Mouse (Mus musculus) hindbrain, embryonic 13.5 days (tissue): ENCODE data around the gene Cfap65. TPM values are rescaled to one million over a fixed set of nuclear protein-coding genes. Genes with fewer than 3 reads are reported as not detected.

Experiments
- ATAC-seq: fragments of 200-750 bp; cut with Nextera tagmentation; 2 replicates; pipeline ENCODE4 v1.8.0; 2017; ENCODE audit warnings: moderate TSS enrichment; ENCODE audit not compliant: low FRiP score
- H3K27ac ChIP-seq: fragments of 300-500 bp; sonication (generic); 2 replicates; pipeline ENCODE4 v1.5.1; 2015; ENCODE audit warnings: inconsistent platforms, mild to moderate bottlenecking, moderate library complexity
- H3K27me3 ChIP-seq: fragments of 300-500 bp; sonication (generic); 2 replicates; pipeline ENCODE4 v1.6.1; 2015; ENCODE audit warnings: mild to moderate bottlenecking, inconsistent platforms
- H3K36me3 ChIP-seq: fragments of 300-500 bp; sonication (generic); 2 replicates; pipeline ENCODE4 v1.6.1; 2015; ENCODE audit warnings: mild to moderate bottlenecking, inconsistent platforms
- H3K4me1 ChIP-seq: fragments of 300-500 bp; sonication (generic); replicated peaks from 2 replicates; pipeline ENCODE4 v1.6.1; 2015; ENCODE audit warnings: inconsistent platforms
- H3K4me2 ChIP-seq: fragments of 300-500 bp; sonication (generic); 2 replicates; pipeline ENCODE4 v1.6.1; 2015; ENCODE audit warnings: inconsistent platforms, mild to moderate bottlenecking, moderate library complexity
- H3K4me3 ChIP-seq: fragments of 300-500 bp; sonication (generic); 2 replicates; pipeline ENCODE4 v1.5.1; 2015; ENCODE audit warnings: mild to moderate bottlenecking, inconsistent platforms
- H3K9ac ChIP-seq: fragments of 300-500 bp; sonication (generic); 2 replicates; pipeline ENCODE4 v1.6.1; 2015; ENCODE audit warnings: mild to moderate bottlenecking, inconsistent platforms
- H3K9me3 ChIP-seq: fragments of 300-500 bp; sonication (generic); 2 replicates; pipeline ENCODE4 v1.6.1; 2016; ENCODE audit warnings: inconsistent platforms
- WGBS: fragments of 180-500 bp; shearing (Covaris S2); methylation state at CpG from one replicate; pipeline ENCODE4 v1.1.7; 2015; 5-methylcytosine and 5-hydroxymethylcytosine counted together
- polyA plus RNA-seq: library from polyadenylated mRNA; unstranded; fragments of >200 nt; fragmentation: Nextera tagmentation; extraction: Ambion mirVana; gene quantifications from 2 replicates; pipeline ENCODE4 v1.2.1, GENCODE M21; 2015

The Cfap65 gene
- polyA plus RNA-seq, 1 experiment from 2014 or later = 1.2 TPM

DNA sequence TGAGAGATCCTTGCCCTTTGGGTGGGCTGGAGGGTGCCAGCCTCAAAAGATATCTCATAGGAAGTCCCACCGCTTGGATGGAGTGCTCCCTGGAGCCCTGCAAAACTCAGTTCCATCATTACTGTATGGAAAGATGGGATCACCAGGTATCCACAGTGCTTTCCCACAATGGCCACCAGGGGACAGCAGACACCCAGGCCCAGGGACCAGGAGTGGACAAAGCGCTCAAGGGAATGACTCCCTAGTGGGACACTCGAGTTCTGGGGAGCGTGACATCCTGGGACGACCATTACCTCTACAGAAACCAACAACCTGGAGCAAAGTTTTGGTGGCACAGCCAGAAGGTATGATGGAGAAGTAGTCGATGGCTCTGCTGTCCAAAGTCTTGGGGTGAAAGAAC is 8.7 kb downstream of the Cfap65 start:
- H3K36me3 ChIP-seq = no peaks in the 10 kb centered on the region
- no peak for ATAC-seq
- H3K4me3 ChIP-seq = no peak overlapping the region
- no peak overlapping the region for H3K9ac ChIP-seq
- peaks cover 51% of the 10 kb centered on the region for H3K27me3 ChIP-seq
- no peak overlapping the region for H3K27ac ChIP-seq
- H3K4me2 ChIP-seq = no peak overlapping the region
- no peaks in the 10 kb centered on the region for H3K4me1 ChIP-seq
- no peaks in the 10 kb centered on the region for H3K9me3 ChIP-seq
- WGBS = 32% methylated on average over 6 of the region's 6 CpGs

DNA sequence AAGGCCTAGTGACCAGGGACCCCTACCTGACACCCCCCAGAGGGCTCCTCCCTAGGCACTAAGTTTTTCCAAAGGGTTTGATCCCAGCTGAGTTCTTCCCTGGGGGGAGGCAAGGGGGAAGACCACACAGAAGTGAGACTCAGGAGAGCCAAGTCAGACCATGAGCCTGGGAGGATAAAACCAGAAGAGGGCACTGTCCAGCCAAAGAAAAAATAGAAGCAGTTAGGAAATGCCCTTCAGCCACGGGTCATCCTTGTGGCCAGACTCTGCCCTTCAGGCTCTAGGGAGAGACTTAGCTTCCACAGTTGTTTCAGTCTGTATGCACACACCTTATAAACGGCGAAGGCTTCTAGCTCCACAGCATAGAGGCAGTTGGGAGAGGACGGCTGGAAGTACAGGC is 10.9 kb downstream of the Cfap65 start:
- Histone ChIP-seq H3K4me1 (no peaks in the 10 kb centered on the region), H3K4me2 (no peak overlapping the region), H3K4me3 (no peak overlapping the region), H3K36me3 (no peaks in the 10 kb centered on the region), H3K9me3 (no peaks in the 10 kb centered on the region), H3K9ac (no peak overlapping the region), H3K27ac (no peak overlapping the region), H3K27me3 (peaks cover 39% of the 10 kb centered on the region)
- WGBS = 67% methylated on average over 4 of the region's 4 CpGs
- no peak for ATAC-seq

DNA sequence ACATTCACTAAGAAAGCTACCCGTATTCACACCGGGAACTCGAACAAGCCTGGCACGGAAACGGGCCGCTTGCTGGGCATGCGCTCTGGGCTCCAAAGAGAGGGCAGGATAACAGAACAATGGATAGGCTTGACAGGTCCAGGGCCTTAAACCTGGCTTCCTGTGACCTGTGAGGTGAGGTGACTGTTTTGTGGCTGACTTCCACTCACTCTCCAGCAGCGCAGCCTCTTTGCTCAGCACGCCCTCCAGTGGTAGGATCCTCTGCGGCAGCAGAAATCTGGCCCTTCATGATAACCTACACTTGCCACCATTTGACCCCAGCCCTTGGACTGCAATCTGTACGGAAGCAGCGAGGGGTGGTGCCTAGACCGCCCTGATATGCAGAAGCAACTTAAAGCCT is 19.7 kb downstream of the Cfap65 start:
- Histone ChIP-seq H3K4me3 (no peak overlapping the region), H3K4me1 (no peaks in the 10 kb centered on the region)
- WGBS = 30% methylated on average over 13 of the region's 13 CpGs

DNA sequence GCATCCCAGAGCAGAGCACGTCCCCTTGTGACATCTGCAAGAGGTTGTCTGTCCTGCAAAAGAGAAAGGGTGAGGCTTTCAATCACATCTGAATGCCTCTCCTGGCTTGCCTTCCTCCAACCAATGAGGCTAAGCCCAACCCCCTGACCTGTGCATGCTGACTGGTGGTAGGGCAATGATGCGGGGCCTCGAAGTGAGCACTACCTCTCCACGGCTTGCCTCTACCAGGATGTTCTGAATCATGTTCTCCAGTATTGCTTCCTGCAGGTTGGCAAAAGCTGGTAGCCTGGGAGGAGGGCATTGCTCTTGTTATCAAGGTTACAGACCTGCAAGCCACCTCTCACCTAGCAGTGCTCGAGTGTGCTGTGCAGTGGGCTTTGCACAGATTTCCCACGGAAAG is 33.2 kb downstream of the Cfap65 start:
- peaks cover 89% of the 10 kb centered on the region for H3K27me3 ChIP-seq
- H3K4me1 ChIP-seq = peaks cover 26% of the 10 kb centered on the region
- 25% methylated on average over 6 of the region's 6 CpGs for WGBS

More for the DNA sequence above, 19.7 kb downstream of the Cfap65 start:
- no peaks in the 10 kb centered on the region for H3K9me3 ChIP-seq
- H3K9ac ChIP-seq = no peak overlapping the region
- no peaks in the 10 kb centered on the region for H3K36me3 ChIP-seq
- H3K4me2 ChIP-seq = no peak overlapping the region
- peaks cover 38% of the 10 kb centered on the region for H3K27me3 ChIP-seq
- no peak overlapping the region for H3K27ac ChIP-seq
- no peak for ATAC-seq

DNA sequence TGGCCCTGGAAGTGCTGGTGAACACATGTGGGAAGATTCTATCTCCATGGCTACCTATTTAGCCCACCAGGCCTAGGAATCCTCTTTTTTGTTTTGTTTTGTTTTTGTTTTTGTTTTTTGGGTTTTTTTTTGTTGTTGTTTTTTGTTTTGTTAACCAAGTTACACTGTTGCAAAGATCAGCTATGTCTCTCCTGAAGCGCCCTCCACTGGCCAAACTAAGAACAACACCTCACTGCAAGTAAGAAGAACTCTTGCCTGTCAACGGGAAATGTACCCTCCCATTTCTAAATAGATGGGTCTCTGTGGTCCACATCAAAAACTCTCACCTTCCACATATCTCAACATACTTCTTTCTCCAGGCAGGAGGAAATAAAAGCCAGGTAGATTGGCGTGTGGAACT is 33.7 kb downstream of the Cfap65 start:
- H3K27ac ChIP-seq = no peak overlapping the region
- H3K27me3 ChIP-seq = peaks cover 92% of the 10 kb centered on the region
- 2% methylated on average over 3 of the region's 3 CpGs for whole genome bisulfite sequencing

More for the DNA sequence above, 33.2 kb downstream of the Cfap65 start:
- H3K9me3 ChIP-seq = no peaks in the 10 kb centered on the region
- no peak overlapping the region for H3K4me2 ChIP-seq
- no peak for ATAC-seq
- H3K27ac ChIP-seq = no peak overlapping the region
- no peak overlapping the region for H3K9ac ChIP-seq
- H3K4me3 ChIP-seq = no peak overlapping the region
- no peaks in the 10 kb centered on the region for H3K36me3 ChIP-seq

DNA sequence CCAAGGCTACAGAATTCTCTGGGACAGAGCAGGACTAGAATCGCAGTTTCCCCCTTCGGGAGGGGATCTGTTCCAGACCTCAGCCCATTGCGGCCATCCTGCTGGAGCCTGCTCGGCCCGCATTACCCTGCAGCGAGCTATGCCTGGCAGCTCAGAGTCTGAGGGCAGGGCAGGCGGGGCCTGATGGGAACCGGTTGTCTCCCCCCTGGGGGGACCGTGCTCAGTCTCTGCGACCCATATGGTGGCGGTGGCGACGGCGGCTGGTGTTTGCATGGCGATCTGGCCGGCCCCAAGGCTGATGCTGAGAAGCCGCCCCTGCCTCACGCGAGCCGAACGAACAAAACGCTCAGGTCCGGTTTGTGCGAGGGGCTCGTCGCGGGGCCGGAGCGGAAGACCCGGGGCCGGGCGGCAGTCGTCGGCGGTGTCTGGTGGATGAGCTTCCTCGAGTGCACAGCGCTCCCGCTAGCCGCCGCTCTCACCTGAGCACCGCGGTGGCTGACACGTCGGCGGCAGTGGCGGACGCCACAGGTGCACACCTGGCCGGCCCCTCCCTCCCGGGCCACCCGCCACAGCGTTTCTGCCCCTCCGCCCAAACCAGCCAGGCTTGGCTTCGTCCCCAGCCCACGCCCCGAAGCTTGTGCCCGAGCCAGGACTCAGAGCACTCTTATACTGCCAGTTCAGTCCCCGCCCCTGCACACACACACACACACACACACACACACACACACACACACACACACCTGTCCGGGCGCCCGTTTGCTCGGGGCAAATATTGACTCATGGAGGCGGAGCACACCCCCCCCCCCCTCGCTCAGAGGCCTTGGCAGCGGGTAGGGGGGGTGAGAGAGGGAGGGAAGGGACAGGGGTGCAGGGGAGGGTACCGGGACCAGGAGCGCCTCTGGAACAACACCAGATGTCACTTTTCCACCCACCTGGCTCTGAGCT is 34.8 kb downstream of the Cfap65 start:
- no peak for ATAC-seq
- Histone ChIP-seq H3K27me3 (peaks cover 100% of the 10 kb centered on the region), H3K4me1 (peaks cover 29% of the 10 kb centered on the region), H3K9ac (peak overlapping the region; percentile 68), H3K4me3 (peak overlapping the region; percentile 39), H3K9me3 (no peaks in the 10 kb centered on the region), H3K4me2 (peak overlapping the region; percentile 62), H3K27ac (no peak overlapping the region), H3K36me3 (no peaks in the 10 kb centered on the region)
- under 1% methylated on average over 53 of the region's 66 CpGs for WGBS

More for the DNA sequence above, 33.7 kb downstream of the Cfap65 start:
- Histone ChIP-seq H3K36me3 (no peaks in the 10 kb centered on the region), H3K4me3 (no peak overlapping the region), H3K4me1 (peaks cover 26% of the 10 kb centered on the region), H3K9me3 (no peaks in the 10 kb centered on the region), H3K4me2 (no peak overlapping the region), H3K9ac (no peak overlapping the region)
- ATAC-seq = no peak

DNA sequence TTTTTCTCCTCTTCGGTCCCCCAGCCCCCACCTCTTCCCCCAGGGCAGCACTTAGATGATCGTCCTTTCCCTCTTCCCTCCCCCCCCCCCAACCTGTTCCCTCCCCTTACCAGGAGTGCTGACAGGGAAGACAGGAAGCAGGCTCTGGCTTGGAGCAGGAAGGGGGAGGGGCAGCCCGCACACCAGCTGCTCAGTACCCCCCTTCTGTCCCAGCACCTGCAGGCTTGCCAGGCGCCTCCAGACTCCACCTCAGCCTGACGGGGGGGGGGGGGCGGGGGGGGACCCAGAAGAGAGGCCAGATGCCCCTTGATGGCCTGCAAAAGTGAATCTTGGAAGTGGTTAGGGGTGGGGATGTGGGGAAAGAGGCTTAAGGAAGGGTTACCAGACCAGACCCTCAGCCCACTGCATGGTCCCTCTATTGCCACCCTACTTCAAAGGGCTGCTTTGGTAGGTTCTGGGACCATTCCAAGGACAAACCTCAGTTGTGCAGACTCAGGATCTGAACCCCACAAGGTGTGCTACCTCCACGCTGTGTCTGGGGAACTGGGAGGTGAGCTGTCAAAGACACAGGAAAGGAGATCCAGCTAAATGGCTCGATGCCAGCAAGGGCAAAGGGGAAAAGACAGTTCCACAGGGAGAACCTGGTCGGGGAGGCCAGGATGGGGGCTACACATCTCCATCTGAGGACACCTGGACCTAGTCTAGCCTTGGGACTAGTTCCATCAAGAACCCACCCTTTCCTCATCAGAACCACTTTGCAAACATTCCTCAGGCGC is 36.6 kb downstream of the Cfap65 start:
- H3K36me3 ChIP-seq = no peaks in the 10 kb centered on the region
- no peak for ATAC-seq
- H3K4me2 ChIP-seq = no peak overlapping the region
- no peak overlapping the region for H3K9ac ChIP-seq
- no peak overlapping the region for H3K4me3 ChIP-seq
- H3K27ac ChIP-seq = no peak overlapping the region
- H3K27me3 ChIP-seq = peaks cover 97% of the 10 kb centered on the region
- H3K9me3 ChIP-seq = no peaks in the 10 kb centered on the region
- H3K4me1 ChIP-seq = peaks cover 29% of the 10 kb centered on the region
- 8% methylated on average over 7 of the region's 10 CpGs for WGBS

DNA sequence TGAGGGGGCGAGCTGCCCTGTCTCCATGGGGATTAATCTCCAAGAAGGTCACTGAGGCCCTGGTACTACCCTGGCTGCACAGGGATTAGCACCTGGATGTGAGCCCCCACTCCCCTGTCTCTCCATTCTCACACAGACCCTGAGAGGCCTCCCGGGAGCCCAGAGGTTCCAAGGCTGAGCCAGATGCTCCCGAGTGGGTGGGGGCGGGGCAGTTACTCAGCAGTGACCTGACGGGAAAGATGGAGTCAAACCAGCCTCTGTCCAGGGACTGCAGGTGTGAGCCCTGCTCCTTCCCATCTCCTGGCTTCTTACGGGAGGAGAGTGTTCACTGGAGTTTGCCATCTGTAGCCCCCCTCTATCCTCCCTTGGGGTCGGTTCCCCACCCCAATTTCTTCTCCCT is 37.4 kb downstream of the Cfap65 start:
- Histone ChIP-seq H3K9ac (0 out of 2 replicates have a peak overlapping the region, but pooled peaks have one; percentile 39), H3K36me3 (no peaks in the 10 kb centered on the region), H3K4me2 (no peak overlapping the region), H3K27ac (no peak overlapping the region), H3K4me3 (no peak overlapping the region), H3K27me3 (peaks cover 97% of the 10 kb centered on the region), H3K4me1 (peaks cover 33% of the 10 kb centered on the region), H3K9me3 (no peaks in the 10 kb centered on the region)
- WGBS = 4% methylated on average over 7 of the region's 7 CpGs
- no peak for ATAC-seq

DNA sequence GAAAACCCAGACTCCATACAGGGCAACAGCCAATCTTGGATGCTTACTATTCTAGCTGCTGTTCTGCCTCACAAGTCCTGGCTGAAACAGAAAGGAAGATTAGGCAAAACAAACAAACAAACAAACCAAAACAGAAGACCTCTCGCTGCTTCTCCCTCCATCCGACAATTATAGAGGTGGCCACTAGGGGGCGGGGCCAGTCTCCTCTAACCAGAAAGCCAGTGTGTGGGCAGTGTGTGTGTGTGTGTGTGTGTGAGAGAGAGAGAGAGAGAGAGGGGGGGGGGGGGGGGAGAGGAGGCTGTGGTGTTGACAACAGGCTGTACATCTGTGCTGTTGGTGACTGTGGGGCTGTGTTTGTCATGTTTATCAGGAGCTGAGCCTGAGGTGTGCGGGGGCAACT is 40.4 kb downstream of the Cfap65 start:
- Histone ChIP-seq H3K27ac (no peak overlapping the region), H3K4me1 (peaks cover 33% of the 10 kb centered on the region), H3K9ac (no peak overlapping the region), H3K4me2 (no peak overlapping the region), H3K9me3 (no peaks in the 10 kb centered on the region), H3K36me3 (no peaks in the 10 kb centered on the region), H3K4me3 (no peak overlapping the region), H3K27me3 (peaks cover 97% of the 10 kb centered on the region)
- 14% methylated on average over 4 of the region's 4 CpGs for WGBS
- no peak for ATAC-seq

DNA sequence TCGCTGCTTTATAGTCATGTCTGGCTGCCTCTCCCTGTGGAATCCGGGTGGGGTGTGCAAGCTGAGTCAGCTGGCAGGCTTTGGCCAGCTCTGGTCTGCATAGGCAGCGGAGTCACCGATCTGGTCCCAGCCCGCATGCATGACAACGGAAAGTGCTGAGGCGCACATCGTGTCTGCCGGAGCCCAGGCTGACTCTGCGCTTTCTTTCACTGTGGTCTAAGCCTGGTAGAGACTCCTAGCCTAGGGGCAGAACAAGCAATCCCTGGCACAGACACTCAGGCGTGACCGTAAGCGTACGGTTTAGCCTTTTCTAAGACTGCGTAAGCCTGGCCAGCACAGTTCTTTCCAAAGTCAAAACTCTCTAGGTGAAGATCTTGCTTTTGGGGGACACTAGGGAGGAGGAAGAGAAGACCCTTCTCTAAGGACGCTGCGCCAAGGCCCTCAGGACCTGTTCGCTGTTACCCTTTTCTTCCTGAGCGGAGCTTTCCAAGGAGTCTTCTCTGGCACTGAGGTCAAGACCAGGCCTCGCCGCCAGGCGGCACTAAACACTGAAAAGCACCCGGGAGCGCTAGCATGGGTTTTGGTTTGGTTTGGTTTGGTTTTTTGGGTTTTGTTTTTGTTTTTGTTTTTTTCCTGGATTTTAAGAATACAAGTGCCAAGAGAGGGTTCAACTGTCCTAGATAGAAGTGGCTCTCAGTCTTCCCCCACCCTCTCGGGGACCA is 42.1 kb downstream of the Cfap65 start, which contains the start of gene Cryba2:
TSS of gene Cryba2 (minus strand) at position 10 of the 722 bp plus-strand sequence.
- H3K9me3 ChIP-seq = no peaks in the 10 kb centered on the region
- H3K36me3 ChIP-seq = no peaks in the 10 kb centered on the region
- H3K4me2 ChIP-seq = peak within 1 kb of the TSS; percentile 52
- WGBS = 2% methylated on average over 25 of the region's 25 CpGs
- peaks cover 97% of the 10 kb centered on the region for H3K27me3 ChIP-seq
- peaks cover 24% of the 10 kb centered on the region for H3K4me1 ChIP-seq
- ATAC-seq = peak; percentile 57; the same call in 1 of the 2 replicates
- H3K27ac ChIP-seq = no peak within 1 kb of the TSS
- peak within 1 kb of the TSS; percentile 34 for H3K4me3 ChIP-seq
- H3K9ac ChIP-seq = peak within 1 kb of the TSS; percentile 49; the same call in 1 of the 2 replicates

DNA sequence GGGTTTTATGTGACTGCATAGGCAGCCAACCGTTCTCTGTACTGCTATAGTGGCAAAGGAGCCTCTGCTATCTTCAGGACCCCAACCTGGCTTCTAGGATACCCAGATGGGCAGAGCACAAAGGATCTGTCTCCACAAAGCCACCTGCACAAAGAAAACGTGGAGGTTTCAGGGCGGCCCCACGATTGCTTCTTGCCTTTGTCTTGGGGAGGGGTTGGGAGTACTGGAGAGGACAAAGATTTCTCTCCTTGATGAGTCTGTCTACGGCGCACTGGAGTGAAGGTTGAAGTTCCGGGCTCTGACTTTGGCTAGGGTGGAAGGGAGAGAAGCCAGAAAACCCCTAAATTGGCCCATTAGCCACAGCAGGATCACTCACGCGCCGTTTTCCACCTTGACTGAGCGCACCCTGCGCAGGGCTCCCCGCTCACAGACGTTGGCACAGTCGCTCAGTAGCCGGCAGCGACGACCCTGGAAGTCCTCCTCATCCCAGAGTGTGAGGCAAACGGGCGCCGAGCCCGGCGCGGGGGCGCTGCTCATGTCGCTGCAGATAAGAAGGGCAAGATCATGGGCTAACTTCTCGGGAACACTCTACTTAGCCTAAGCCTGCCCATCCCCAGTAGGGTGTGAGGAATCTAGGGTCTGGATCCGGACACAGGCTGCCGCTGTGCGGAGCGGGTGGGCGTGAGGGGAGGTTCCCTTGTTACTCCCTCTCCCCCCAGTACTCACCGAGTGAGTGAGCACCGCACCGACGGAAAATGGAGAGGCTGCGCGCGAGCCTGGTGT is 42.9 kb downstream of the Cfap65 start:
- Histone ChIP-seq H3K27ac (no peak overlapping the region), H3K4me2 (peak overlapping the region; percentile 52), H3K4me3 (peak overlapping the region; percentile 34), H3K4me1 (peaks cover 18% of the 10 kb centered on the region), H3K9me3 (no peaks in the 10 kb centered on the region), H3K36me3 (no peaks in the 10 kb centered on the region), H3K27me3 (peaks cover 97% of the 10 kb centered on the region), H3K9ac (0 out of 2 replicates have a peak overlapping the region, but pooled peaks have one; percentile 49)
- WGBS = under 1% methylated on average over 39 of the region's 39 CpGs
- peak; percentile 33; the same call in 1 of the 2 replicates for ATAC-seq
